Mouse (Mus musculus) adrenal gland, adult 18-20 months (tissue): ENCODE results near the gene Ccdc15. TPM values are rescaled to one million over a fixed set of nuclear protein-coding genes. Genes with fewer than 3 reads are reported as not detected.
"Not testable (repeated sequence)": the region's sequence is repeated elsewhere in the genome, so short reads cannot be mapped to it uniquely, and the experiment has no call there.

ENCODE experiments used
- DNase-seq, 2 experiments: peaks; one replicate each; pipeline ENCODE4 v3.0.0; 2021 to 2022; ENCODE audit warnings: low spot score in 2 of 2
- total RNA-seq, 2 experiments: library from RNA; stranded (reverse); gene quantifications; 1 replicate in 1 of 2; 2 replicates in 1 of 2; pipeline ENCODE4 v1.2.3; 2021

Gene Ccdc15
- total RNA-seq, 2 experiments from 2014 or later = 1.9 to 2.0 TPM

DNA sequence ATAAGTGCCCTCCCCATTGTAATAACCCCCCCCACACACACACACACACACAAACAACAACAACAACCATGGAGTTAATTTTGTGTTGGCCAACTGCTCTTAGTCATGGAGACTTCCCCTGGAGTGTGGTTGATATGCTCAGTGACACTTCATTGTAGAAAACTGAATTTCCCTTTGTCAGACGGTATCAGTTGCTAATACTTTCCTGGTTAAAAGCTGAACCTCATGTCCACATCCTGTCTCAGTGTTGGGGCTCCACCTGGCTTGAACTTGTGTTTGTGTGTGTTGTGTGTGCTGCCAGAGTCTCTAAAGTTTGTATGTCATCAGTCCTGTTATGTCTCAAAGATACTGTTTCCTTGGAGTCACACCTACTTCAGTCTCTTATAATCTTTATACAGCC lies 6.3 kb upstream of the Ccdc15 start:
- DNase-seq = no peak

DNA sequence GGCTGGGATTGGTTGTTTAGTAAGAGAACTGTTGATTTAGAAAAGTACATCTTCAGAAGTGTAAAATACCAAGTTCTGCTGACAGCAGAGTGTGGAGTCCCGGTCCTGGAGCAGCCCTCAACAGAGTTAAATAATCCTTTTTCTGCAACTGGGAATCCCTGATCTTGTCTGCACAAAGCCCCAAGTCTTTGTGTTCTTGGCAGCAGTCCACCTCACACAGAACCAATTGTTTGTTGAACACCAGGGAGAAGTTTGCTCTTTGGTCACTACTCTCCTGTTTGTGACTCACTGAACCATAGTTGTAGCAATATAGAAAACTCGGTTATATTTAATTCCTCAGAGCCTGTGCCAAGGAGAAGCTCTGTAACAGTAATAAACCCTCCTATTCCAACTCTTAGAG lies 3.0 kb upstream of the Ccdc15 start:
- DNase-seq = no peak

DNA sequence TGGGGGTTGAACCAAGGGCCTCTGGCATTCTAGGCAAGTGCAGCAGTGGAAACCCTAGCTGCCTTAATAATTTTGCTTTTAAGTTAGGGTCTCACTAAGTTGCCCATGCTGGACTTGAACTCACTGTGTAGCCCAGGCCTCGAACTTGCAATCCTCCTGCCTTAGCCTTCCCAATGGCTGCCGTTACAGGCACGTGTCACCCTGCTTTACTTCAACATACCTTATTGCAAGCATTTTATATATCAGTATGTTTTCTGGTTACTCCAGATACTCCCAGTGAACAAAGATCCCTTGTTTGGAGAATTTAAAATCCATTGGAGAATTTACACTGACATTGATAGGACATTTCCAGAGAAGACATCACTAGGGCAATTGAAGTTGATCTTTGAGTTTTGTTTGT lies 818 bp upstream of the Ccdc15 start:
- no peak for DNase-seq

DNA sequence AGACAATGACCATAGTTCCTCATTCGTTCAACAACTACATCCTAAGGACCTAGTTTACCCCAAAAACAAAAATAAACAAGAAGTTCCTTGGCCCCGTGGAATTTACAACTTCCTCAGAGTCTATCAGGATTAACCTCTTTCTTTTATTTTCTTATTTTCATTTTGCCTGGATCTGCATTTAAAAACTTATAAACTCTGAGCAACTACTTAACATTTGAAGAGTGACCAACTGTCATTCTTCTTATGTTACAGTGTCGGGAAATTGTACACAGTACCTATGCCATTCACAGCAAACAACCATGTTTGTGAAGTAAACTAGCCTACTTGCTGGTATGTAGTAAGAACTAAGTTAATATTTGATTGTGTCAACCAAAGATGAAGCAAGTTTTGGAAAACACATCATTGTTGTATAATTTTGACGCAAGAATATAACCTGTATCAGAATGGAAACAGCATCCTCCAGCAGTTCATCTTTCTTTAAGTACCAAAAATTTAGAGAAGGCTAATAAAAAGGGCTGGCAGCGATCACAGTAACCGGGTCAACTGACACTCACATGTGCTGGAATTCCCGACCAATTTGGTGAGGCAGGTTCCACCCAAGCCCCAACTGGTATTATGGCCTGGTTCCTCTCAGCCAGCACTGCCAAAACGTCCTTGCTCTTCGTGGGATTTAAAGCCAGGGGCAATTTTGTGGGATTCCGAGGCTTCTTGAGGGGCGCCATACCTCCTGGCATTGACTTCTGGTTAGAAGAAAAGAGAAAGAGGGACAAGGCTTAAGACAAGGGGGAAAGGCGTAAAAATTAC lies 846 bp downstream of the Ccdc15 start:
- DNase-seq = no peak

DNA sequence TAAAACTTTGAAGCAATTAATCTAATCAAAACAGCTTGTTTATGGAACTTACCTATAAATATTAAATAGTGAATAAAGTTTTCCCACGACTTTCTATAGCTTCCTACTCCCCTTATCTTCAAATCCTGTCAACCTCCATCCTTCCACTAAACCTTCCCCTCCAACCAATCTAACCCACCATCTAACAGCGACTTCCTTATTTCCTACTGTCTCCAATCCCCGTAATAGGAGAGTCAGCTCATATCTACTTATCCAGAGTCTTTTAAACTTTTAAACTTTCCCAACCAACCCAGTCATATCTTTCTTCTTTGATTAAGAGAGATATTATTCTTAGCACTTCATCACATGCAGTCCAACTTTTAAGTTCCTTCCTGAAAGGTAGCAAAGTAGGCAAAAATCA lies 2.8 kb downstream of the Ccdc15 start:
- DNase-seq = no peak

GRCm38 (mm10) chr9:37329456-37329855 lies 18.8 kb downstream of the Ccdc15 start:
- DNase-seq = no peak

DNA sequence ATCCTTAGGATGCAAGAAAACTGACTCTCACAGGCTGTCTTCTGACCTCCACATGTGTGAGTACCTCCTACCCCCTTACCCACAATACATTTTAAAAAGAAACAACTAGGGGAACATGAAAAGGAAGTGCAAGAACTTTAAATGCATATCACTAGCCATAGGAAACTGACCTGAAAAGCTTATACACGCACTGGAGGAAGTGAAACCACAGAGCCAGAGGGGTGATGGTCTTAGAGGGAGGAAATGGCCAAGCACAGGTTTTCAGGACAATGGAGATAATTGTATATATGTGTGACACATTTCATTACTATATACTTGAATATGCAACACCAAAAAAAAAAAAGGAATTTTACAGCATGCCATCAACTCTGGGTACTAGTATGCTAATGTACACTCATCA lies 46.5 kb downstream of the Ccdc15 start:
- DNase-seq = no peak

DNA sequence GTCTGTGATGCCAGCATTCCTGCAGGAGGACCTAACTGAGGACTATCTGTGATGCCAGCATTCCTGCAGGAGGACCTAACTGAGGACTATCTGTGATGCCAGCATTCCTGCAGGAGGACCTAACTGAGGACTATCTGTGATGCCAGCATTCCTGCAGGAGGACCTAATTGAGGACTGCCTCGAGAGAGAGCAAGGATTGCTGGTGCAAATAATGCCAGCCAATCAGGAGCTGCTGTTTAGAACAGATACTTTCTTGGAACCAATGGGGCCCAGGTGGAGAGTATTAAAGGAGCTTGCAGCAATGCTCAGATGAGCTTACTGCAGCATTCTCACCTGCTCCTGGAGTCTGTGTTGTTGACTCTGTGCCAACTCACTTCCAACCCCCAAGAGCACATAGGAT lies 47.7 kb downstream of the Ccdc15 start:
- not testable (repeated sequence) for DNase-seq

- DNase-seq = no peak
Observed at GRCm38 (mm10) chr9:37295586-37295985, 52.6 kb downstream of the Ccdc15 start.

- DNase-seq = no peak
Observed at GRCm38 (mm10) chr9:37266622-37267021, 81.6 kb downstream of the Ccdc15 start.

GRCm38 (mm10) chr9:37255889-37256225 lies 92.4 kb downstream of the Ccdc15 start:
- DNase-seq = peak; percentile 43 to 46

GRCm38 (mm10) chr9:37255149-37255888 lies 92.9 kb downstream of the Ccdc15 start, which contains the start of gene Slc37a2:
TSS of gene Slc37a2 (minus strand) at chr9:37255738.
- peak; percentile 64 to 66 for DNase-seq

DNA sequence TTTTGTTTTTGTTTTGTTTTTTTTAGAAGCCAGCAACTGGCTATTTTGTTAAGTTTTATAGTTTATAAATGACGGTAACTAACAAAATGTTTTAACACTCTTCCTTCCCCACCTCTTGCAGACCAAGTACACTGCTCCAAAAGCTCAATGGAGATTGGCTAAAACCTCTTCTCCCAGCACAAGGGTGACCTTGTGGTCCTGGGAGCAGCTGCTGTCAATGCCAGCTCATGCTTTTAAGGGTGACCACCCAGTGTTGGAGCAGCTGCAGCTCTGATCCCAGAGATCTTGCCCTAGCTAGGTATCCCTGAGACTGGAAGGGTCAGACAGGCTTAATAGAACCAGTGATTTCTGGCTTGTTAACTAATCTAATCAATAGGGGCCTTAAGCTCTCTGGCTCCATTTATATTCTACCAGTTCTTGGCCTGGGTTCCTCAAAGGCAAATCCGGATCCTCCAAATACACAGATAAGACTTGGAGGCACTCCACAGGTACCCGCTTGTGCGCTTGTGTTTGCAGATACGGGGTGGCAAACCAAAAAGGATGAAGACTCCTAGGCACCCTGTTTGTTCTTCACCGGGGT lies 93.6 kb downstream of the Ccdc15 start:
- DNase-seq = peak in 1 of 2 experiments; percentile 40

DNA sequence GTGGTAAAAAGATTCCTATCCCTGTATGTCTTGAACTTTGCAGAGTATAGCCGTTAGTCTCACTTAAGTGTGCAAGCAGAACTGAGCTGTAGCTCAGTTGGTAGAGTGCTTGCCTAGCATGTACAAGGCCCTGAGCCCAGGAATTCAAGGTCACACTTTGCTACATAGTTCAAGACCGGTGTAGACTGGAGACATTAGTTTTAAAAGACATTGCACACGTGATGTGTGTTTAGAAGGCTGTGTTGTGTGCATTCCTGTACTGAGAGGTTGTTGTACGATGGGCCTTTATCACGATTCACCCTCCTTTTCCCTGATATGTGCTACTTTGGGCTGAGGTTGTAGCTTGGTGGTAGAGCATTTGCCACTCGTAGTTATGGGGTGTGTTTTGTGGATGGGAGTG lies 97.6 kb downstream of the Ccdc15 start:
- DNase-seq = no peak

- DNase-seq = no peak
Observed at GRCm38 (mm10) chr9:37249976-37250375, 98.3 kb downstream of the Ccdc15 start.

GRCm38 (mm10) chr9:37248381-37248906 lies 99.8 kb downstream of the Ccdc15 start:
- DNase-seq = no peak

GRCm38 (mm10) chr9:37247429-37247828 lies 100.8 kb downstream of the Ccdc15 start:
- no peak for DNase-seq

DNA sequence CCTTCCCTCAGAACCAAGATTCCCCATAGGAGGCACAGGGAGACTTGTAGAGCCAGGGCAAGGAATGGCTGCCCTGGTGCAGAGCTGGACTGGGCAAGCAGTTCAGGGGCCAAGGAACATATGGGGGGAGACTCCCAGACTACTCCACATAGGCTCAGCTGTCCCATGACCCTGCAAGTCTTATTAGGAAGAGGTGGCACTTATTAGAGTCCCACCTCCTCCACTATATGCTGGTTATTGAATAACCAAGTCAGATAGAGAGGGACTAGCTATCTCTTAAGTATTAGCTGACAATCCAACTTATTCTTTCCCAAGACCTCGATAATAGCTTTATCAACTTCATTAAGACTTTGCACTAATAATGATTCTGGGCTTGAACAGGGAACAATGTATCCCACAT lies 102.4 kb downstream of the Ccdc15 start:
- no peak for DNase-seq

- no peak for DNase-seq
Observed at GRCm38 (mm10) chr9:37245404-37245803, 102.8 kb downstream of the Ccdc15 start.

DNA sequence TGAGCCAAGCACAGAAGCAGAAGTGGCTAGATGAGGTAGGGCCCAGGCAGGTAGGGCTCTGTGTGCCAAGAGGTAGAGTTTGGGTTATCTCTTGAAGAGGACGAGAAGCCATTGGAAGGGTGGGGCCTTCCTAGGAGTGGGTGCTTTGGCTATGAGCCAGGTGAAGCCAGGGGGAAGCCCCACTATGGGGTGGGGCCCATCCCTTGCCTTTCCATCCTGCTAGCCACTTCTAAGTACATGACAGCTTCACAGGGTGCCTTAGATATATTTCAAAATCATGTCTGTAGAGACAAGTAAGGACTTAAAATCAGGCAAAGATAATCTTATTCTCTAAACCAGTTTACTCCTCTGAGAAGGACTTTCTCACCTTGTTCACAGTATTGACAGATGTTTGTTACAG lies 103.6 kb downstream of the Ccdc15 start:
- DNase-seq = no peak

GRCm38 (mm10) chr9:37242764-37243163 lies 105.5 kb downstream of the Ccdc15 start:
- no peak for DNase-seq
